Mouse (Mus musculus) erythroblast, embryonic 14.5 days (primary cell): ENCODE data around the gene Adamtsl1.

ENCODE experiments used
- GATA1 ChIP-seq: IDR thresholded peaks from 2 replicates; pipeline ENCODE4 v1.6.1; 2012; ENCODE audit warnings: low read length, inconsistent platforms, mixed read lengths
- TAL1 ChIP-seq: IDR thresholded peaks from 3 replicates; pipeline ENCODE4 v1.6.1; 2012; ENCODE audit warnings: low read length, inconsistent platforms, mixed read lengths

DNA sequence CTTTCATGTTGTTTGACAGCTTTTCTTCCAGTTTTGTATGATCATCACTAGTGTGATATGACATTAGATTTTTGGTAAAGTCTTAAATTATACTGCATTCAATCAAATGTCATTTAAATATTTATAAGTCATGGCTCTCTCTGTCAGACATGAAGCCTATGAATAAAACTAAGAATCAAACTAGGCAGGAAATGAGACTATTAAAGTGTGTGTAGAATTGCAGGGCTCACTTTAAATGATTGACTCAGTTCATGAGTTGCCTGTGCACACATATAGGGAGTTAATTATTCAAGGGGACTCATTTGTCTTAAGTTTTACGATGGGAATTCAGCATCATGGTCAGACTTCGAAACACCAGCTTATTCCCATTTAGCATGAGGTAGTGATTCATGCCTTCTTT, 71.5 kb downstream of the Adamtsl1 start:
- TF ChIP-seq GATA1, result no peak
- TF ChIP-seq TAL1, result no peak
